ENCODE assay signal across 31 mouse cellular contexts in the genomic region with DNA sequence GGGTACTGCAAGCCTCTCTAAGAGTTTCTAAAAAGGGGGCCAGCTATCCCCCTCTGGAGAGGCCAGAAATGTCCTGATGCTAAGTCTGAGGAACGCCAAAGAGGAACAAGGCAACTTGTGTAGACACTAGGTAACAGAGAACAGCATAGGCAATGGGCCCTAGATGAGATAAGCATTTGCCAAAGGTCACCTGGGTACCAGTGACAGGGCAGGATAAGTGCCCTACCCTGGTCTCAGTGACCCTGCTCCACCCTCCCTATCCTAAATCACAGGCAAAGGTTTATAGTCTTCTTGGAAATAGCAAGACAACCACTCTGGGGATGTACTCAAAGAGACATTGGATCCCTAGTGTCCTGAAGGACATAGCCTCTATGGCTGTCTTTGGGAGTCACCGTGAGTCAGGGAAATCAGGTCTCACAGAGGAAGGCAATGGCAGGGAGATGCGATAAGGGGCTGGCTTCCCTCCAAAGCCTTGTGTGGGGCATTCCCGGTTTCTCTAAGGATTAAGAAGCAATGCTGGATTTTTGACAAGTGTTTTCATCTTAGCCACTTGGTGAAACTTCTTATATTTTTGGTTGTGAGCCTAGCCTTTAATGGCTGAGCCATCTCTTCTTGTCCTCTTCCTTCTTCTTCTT. TPM values are rescaled to one million over a fixed set of nuclear protein-coding genes. Genes with fewer than 3 reads are reported as not detected.
DNase-seq lines count a peak whose midpoint lies in the region; ATAC-seq and TF ChIP-seq lines count a peak whose summit lies in the region.
"Had no signal": no experiment of that assay in that cellular context is flagged by ENCODE, and none has a peak within 500 bp of the region (broad histone marks: within the 10 kb centered on the region; RNA-seq: fewer than 3 reads in every experiment).

No protein-coding gene starts in this region.

- no peak for TF ChIP-seq CTCF in intestine, postnatal 0 days (IDR thresholded peaks at IDR 0.05; ENCODE audit: low read depth)

- no peak for ATAC-seq in kidney, embryonic 16.5 days (ENCODE audit: low FRiP score, low TSS enrichment)
- ATAC-seq in intestine, postnatal 0 days, result peak; percentile 71
- no peak for ATAC-seq in forebrain, embryonic 11.5 days (replicated peaks; ENCODE audit: low FRiP score)
- ATAC-seq: forebrain, postnatal 0 days; midbrain, embryonic 13.5 days had no signal

- no peaks in the 10 kb centered on the region for H3K9me3 ChIP-seq in kidney, embryonic 16.5 days (ENCODE audit: low read length)
- no peaks in the 10 kb centered on the region for H3K9me3 ChIP-seq in intestine, postnatal 0 days (ENCODE audit: control insufficient read depth)
- no peaks in the 10 kb centered on the region for H3K9me3 ChIP-seq in forebrain, embryonic 11.5 days (ENCODE audit: control insufficient read depth, low read length)
- H3K9me3 ChIP-seq: embryonic facial prominence, embryonic 10.5 days; G1E; hindbrain, embryonic 12.5 days; midbrain, embryonic 13.5 days had no signal

- H3K4me3 ChIP-seq in kidney, embryonic 16.5 days (ENCODE audit: low read length), result no peak overlapping the region
- H3K4me3 ChIP-seq in intestine, postnatal 0 days (ENCODE audit: low read depth, low read length), result no peak overlapping the region
- no peak overlapping the region for H3K4me3 ChIP-seq in forebrain, embryonic 11.5 days (ENCODE audit: low read depth, low read length)
- H3K4me3 ChIP-seq: embryonic facial prominence, embryonic 10.5 days; hindbrain, embryonic 12.5 days; layer of hippocampus, adult 2 months; midbrain, embryonic 13.5 days had no signal

- H3K27me3 ChIP-seq in kidney, embryonic 16.5 days (ENCODE audit: insufficient read depth, low read length), result no peaks in the 10 kb centered on the region
- no peaks in the 10 kb centered on the region for H3K27me3 ChIP-seq in intestine, postnatal 0 days (replicated peaks; ENCODE audit: control insufficient read depth, insufficient read depth, low read length)
- no peaks in the 10 kb centered on the region for H3K27me3 ChIP-seq in forebrain, embryonic 11.5 days (ENCODE audit: control insufficient read depth, insufficient read depth, low read length)
- H3K27me3 ChIP-seq: CH12.LX; hindbrain, embryonic 12.5 days; midbrain, embryonic 13.5 days had no signal

- no peak overlapping the region for H3K4me2 ChIP-seq in kidney, embryonic 16.5 days (replicated peaks; ENCODE audit: low read depth, low read length)
- no peak overlapping the region for H3K4me2 ChIP-seq in intestine, postnatal 0 days (replicated peaks; ENCODE audit: low read depth)
- H3K4me2 ChIP-seq in forebrain, embryonic 11.5 days (ENCODE audit: low read depth, low read length, severe bottlenecking), result no peak overlapping the region
- H3K4me2 ChIP-seq: hindbrain, embryonic 12.5 days; liver, embryonic 11.5 days; midbrain, embryonic 13.5 days had no signal

- 80% methylated on average over 4 of the region's 4 CpGs for WGBS in kidney, embryonic 16.5 days
- 55% methylated on average over 4 of the region's 4 CpGs for WGBS in intestine, postnatal 0 days
- 91% methylated on average over 4 of the region's 4 CpGs for WGBS in forebrain, embryonic 11.5 days

- H3K36me3 ChIP-seq in kidney, embryonic 16.5 days (ENCODE audit: insufficient read depth, low read length), result no peaks in the 10 kb centered on the region
- no peaks in the 10 kb centered on the region for H3K36me3 ChIP-seq in intestine, postnatal 0 days (ENCODE audit: control insufficient read depth, insufficient read depth)
- H3K36me3 ChIP-seq in forebrain, embryonic 11.5 days (ENCODE audit: control insufficient read depth, insufficient read depth, low read length), result no peaks in the 10 kb centered on the region
- H3K36me3 ChIP-seq: embryonic facial prominence, embryonic 10.5 days; G1E; hindbrain, embryonic 12.5 days; midbrain, embryonic 13.5 days had no signal

- no peaks in the 10 kb centered on the region for H3K4me1 ChIP-seq in kidney, embryonic 16.5 days (ENCODE audit: insufficient read depth, low read length)
- 0 out of 2 replicates have a peak, but pooled peaks cover 2% of the 10 kb centered on the region for H3K4me1 ChIP-seq in intestine, postnatal 0 days (replicated peaks; ENCODE audit: control insufficient read depth, insufficient read depth, low read length)
- H3K4me1 ChIP-seq in forebrain, embryonic 11.5 days (replicated peaks; ENCODE audit: control insufficient read depth, insufficient read depth, low read length), result no peaks in the 10 kb centered on the region
- H3K4me1 ChIP-seq: hindbrain, embryonic 12.5 days; midbrain, embryonic 13.5 days had no signal

- no peak overlapping the region for H3K9ac ChIP-seq in kidney, embryonic 16.5 days (replicated peaks; ENCODE audit: low read length)
- H3K9ac ChIP-seq in intestine, postnatal 0 days (ENCODE audit: low read depth, low read length), result no peak overlapping the region
- no peak overlapping the region for H3K9ac ChIP-seq in forebrain, embryonic 11.5 days (ENCODE audit: low read length)
- H3K9ac ChIP-seq: forebrain, postnatal 0 days; hindbrain, embryonic 12.5 days; midbrain, embryonic 13.5 days had no signal

- H3K27ac ChIP-seq in kidney, embryonic 16.5 days (ENCODE audit: low read length), result no peak overlapping the region
- H3K27ac ChIP-seq in intestine, postnatal 0 days (ENCODE audit: low read depth, low read length), result no peak overlapping the region
- H3K27ac ChIP-seq in forebrain, embryonic 11.5 days (ENCODE audit: low read depth, low read length), result no peak overlapping the region
- H3K27ac ChIP-seq: embryonic facial prominence, embryonic 10.5 days; hindbrain, embryonic 12.5 days; kidney, postnatal 0 days; layer of hippocampus, adult 2 months; midbrain, embryonic 13.5 days had no signal

- DNase-seq in kidney, postnatal 14 days, result peak; percentile 38
- DNase-seq in MN1 (ENCODE audit: low spot score), result peak; percentile 62
- DNase-seq in adrenal gland, postnatal 10 days, result peak; percentile 76
- no peak for DNase-seq in retina, postnatal 1 day
- no peak for DNase-seq in urinary bladder, postnatal 4 days (ENCODE audit: low spot score in 2 of 2)
- no peak for DNase-seq in forebrain, embryonic 11.5 days (ENCODE audit: low spot score)
- DNase-seq: B cell, adult 2 months; cerebellum, adult 11 months; cerebellum, postnatal 10 days; forebrain, postnatal 0 days; layer of hippocampus, postnatal 36 days; lung, adult 18-20 months; right cerebral cortex, postnatal 14 days; thymus, adult 2 months; thymus, postnatal 4 days had no signal

RNA-seq across cellular contexts. Expression of gene Fam102a, which starts 17.8 kb away (rescaled TPM):
- 13.3 and 15.0 TPM in 2 replicates for polyA plus RNA-seq in kidney, embryonic 16.5 days (2015; fragmentation: Nextera tagmentation; extraction: Ambion mirVana)
- 10 to 100 TPM; 24.6 to 26.8 TPM for total RNA-seq in adrenal gland, postnatal 10 days (2021)
- 18.0 and 18.4 TPM in 2 replicates for polyA plus RNA-seq in intestine, postnatal 0 days (2015; fragmentation: Nextera tagmentation; extraction: Ambion mirVana)
- polyA plus RNA-seq in forebrain, embryonic 11.5 days (2014; fragmentation: Nextera tagmentation; extraction: Ambion mirVana), result 10.4 and 10.6 TPM in 2 replicates

RNA-seq across cellular contexts. Expression of gene Dpm2, which starts 53.3 kb away (rescaled TPM):
- polyA plus RNA-seq in kidney, embryonic 16.5 days (2015; fragmentation: Nextera tagmentation; extraction: Ambion mirVana), result 106 and 108 TPM in 2 replicates
- total RNA-seq in adrenal gland, postnatal 10 days (2021), result 10 to 100 TPM; 44.4 to 49.9 TPM
- polyA plus RNA-seq in intestine, postnatal 0 days (2015; fragmentation: Nextera tagmentation; extraction: Ambion mirVana), result 120 and 124 TPM in 2 replicates
- polyA plus RNA-seq in forebrain, embryonic 11.5 days (2014; fragmentation: Nextera tagmentation; extraction: Ambion mirVana), result 98.9 and 102 TPM in 2 replicates

RNA-seq across cellular contexts. Expression of gene Pip5kl1, which starts 57.2 kb away (rescaled TPM):
- 2.5 and 2.6 TPM in 2 replicates for polyA plus RNA-seq in kidney, embryonic 16.5 days (2015; fragmentation: Nextera tagmentation; extraction: Ambion mirVana)
- not detected for total RNA-seq in adrenal gland, postnatal 10 days (2021)
- polyA plus RNA-seq in intestine, postnatal 0 days (2015; fragmentation: Nextera tagmentation; extraction: Ambion mirVana), result not detected in 2 replicates
- 1.8 and 2.3 TPM in 2 replicates for polyA plus RNA-seq in forebrain, embryonic 11.5 days (2014; fragmentation: Nextera tagmentation; extraction: Ambion mirVana)
- total RNA-seq: gastrocnemius, postnatal 4 days; heart, postnatal 25 days had no signal
- polyA plus RNA-seq: heart, embryonic 14.5 days had no signal

RNA-seq across cellular contexts. Expression of gene 9430097D07Rik, which starts 58.1 kb away (rescaled TPM):
- polyA plus RNA-seq in kidney, embryonic 16.5 days (2015; fragmentation: Nextera tagmentation; extraction: Ambion mirVana), result 0.12 and 0.16 TPM in 2 replicates
- not detected for total RNA-seq in adrenal gland, postnatal 10 days (2021)
- 0.14 TPM in 1 of 2 replicates, not detected in the other for polyA plus RNA-seq in intestine, postnatal 0 days (2015; fragmentation: Nextera tagmentation; extraction: Ambion mirVana)
- 0.35 TPM in 1 of 2 replicates, not detected in the other for polyA plus RNA-seq in forebrain, embryonic 11.5 days (2014; fragmentation: Nextera tagmentation; extraction: Ambion mirVana)
- total RNA-seq: CH12.LX; gastrocnemius, postnatal 4 days; heart, adult 8-10 months; heart, postnatal 25 days; megakaryocyte, adult 5-6 weeks had no signal
- polyA plus RNA-seq: G1E; heart, embryonic 14.5 days; liver, embryonic 11.5 days; spleen, adult 2 months; thymus, adult 2 months had no signal

Comparison
In these comparisons a context has a peak if more than half of its experiments do, and no peak if none do; other contexts are left out.
1. DNase-seq: peak in kidney, postnatal 14 days (single experiment), MN1 (single experiment) and adrenal gland, postnatal 10 days (single experiment); none in retina, postnatal 1 day (single experiment), urinary bladder, postnatal 4 days (0 of 2) and forebrain, embryonic 11.5 days (single experiment).